Mouse (Mus musculus): ENCODE results near the gene Nr4a3. TPM values are rescaled to one million over a fixed set of nuclear protein-coding genes. Genes with fewer than 3 reads are reported as not detected.

Nr4a3 gene
- total RNA-seq, 2 experiments from 2014 or later = 2.5 to 5.9 TPM

DNA sequence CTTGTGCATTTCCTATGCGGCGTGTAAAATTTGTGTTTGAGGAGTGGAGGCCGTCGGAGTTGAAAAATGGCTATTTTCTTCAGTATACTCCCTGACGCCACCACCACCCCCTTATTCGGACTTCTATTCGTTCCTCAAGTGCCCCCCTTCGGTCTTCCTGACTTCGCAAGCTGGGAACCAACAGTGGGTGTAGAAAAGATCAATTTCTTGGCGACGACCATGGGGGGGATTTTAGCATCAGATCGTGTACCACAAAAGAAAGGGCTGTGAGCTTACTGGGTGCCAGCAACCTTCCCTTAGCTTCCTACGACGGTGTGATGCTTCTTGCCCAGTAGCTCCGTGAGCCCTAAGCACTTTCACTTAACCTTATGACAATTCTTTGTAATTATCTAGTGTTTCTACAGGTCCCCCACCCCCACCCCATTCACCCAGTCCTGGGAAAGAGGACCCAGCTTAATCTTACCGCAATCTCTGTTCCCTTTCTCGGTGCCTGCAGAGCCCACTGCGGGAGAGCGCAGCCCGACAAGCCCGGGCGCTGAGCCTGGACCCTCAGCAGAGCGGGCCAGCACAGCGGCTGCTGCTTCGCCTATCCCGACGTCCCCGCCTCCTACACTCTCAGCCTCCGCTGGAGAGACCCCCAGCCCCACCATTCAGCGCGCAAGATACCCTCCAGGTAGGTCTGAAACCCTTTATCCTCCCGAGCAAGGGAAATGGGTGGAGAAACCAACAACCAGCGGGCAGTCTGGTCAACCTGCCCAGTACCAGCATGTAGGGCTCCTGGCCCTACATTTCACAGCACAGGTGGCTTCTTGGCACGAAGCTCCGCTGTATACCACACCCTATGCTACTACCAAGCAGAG lies 3.7 kb downstream of the Nr4a3 start:
- intact Hi-C loops (cut with DNase I) = loop anchor here (5.0 kb wide), 1 partner anchor 149 kb away; no protein-coding TSS in a partner anchor
- no peak for DNase-seq (ENCODE audit: low spot score)

DNA sequence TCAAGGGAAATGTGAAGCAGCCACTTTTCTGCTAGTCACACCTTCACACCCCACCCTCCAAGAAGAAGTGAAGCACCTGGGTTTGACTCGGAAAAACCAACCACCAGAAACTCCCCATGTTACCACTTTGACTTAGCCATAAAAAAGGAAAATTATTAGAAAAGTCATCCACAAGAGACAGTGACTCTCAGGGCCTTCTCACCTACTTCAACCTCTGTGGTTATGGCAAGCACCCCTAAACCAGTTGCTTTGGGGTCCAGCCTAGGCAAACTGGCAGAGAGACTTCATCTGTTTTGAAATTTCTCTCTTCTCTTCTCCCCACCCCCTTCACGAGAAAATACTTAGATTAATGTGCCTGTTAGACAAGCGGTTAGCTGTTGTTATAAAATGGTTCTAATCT lies 5.1 kb downstream of the Nr4a3 start:
- intact Hi-C loops (cut with DNase I) = no loop called here

DNA sequence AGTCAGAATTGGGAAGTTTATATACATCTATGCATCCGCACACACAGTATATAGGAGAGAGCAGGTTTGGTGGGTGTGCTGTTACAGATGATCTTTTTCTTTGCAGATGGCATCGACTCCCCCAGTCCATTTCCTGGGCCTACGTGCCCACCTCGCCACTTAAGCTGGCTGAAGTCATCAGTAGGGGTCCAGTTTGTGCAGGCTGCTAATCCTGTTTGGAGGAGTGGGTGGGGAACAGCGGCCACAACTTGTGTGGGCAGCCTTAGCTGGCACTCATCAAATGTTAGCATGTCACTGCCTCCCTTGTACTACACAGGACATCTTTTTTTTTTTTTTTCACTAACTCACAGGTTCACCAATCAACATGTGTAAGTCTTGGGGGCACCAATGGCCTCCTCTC lies 5.5 kb downstream of the Nr4a3 start:
- intact Hi-C loops (cut with DNase I) = no loop called here
- DNase-seq (ENCODE audit: low spot score) = no peak

More for the DNA sequence above, 5.1 kb downstream of the Nr4a3 start:
- no peak for DNase-seq (ENCODE audit: low spot score)

DNA sequence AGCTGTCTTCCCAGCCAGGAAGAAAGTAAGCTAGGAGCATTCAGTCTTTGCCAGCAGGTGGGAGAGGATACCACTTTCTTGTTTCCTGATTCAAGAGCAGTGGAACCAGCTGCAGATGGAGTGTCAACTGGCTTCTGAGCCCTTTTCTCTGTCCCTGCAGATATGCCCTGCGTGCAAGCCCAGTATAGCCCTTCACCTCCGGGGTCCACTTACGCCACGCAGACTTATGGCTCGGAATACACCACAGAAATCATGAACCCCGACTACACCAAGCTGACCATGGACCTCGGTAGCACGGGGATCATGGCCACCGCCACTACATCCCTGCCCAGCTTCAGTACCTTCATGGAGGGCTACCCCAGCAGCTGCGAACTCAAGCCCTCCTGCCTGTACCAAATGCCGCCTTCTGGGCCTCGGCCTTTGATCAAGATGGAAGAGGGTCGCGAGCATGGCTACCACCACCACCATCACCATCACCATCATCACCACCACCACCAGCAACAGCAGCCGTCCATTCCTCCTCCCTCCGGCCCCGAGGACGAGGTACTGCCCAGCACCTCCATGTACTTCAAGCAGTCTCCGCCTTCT lies 6.2 kb downstream of the Nr4a3 start:
- intact Hi-C loops (cut with DNase I) = no loop called here
- no peak for DNase-seq (ENCODE audit: low spot score)

DNA sequence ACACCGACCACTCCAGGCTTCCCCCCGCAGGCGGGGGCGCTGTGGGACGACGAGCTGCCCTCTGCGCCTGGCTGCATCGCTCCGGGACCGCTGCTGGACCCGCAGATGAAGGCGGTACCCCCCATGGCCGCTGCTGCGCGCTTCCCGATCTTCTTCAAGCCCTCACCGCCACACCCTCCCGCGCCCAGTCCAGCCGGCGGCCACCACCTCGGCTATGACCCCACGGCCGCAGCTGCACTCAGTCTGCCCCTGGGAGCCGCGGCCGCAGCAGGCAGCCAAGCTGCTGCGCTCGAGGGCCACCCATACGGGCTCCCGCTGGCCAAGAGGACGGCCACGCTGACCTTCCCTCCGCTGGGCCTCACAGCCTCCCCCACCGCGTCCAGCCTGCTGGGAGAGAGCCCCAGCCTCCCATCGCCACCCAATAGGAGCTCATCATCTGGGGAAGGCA lies 6.7 kb downstream of the Nr4a3 start:
- no peak for DNase-seq (ENCODE audit: low spot score)
- intact Hi-C loops (cut with DNase I) = no loop called here

DNA sequence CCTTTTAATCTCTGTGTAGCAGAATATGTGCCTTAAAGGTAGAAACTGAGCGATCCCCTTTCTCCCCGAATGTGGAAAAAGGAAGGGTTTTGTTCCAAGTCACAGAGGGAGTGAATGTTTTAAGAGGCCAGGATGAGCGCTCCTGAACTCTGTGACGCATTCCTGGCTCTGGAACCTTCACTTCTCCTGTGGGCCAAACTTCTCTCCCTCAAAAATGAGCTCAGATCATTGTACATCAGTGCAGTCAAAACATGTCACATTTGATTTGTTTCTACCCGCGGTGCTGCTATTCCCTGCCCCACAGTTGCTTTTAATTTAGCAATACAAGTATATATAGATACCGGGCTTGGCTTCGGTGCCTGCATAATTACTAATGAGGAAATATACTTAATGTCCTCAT lies 16.8 kb downstream of the Nr4a3 start:
- no peak for DNase-seq (ENCODE audit: low spot score)
- intact Hi-C loops (cut with DNase I) = no loop called here

DNA sequence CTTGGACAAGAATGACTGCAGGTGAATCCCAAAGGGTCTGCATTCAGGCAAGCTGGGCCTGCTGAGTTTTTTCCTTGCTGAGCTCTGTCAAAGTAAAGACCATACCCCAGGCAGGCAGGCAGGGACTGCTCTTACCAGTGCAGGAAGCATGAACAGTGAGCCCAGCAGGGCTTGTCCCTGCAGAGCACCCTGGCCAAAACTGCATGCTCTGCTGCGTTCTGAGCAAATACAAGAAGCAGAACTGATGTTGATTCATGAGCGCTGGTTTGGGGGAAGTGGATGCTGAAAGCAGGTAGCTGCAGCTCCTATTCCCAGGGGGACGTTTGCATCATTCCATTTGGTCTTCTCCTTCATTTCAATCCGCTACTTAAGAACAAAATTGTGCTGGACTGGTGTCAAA lies 19.4 kb downstream of the Nr4a3 start:
- intact Hi-C loops (cut with DNase I) = no loop called here
- DNase-seq (ENCODE audit: low spot score) = no peak

DNA sequence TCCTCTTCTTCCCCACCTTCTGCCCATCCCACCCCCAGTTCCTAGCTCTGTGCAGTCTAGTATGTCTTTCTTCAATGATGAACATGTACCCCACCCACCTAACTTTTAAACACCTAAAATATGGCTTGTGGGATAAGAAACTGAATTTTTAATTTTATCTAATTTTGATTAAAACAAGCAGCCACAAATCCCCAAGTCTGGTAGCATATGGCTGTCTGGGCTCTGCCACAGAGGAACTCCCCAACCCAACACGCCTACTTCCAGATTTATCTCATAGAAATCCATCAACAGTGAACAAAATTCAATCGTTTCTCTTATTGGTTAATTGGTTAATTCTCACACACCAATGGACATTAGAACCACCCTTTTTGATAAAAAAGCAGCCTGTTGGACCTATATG lies 21.7 kb downstream of the Nr4a3 start:
- DNase-seq (ENCODE audit: low spot score) = no peak
- intact Hi-C loops (cut with DNase I) = no loop called here

DNA sequence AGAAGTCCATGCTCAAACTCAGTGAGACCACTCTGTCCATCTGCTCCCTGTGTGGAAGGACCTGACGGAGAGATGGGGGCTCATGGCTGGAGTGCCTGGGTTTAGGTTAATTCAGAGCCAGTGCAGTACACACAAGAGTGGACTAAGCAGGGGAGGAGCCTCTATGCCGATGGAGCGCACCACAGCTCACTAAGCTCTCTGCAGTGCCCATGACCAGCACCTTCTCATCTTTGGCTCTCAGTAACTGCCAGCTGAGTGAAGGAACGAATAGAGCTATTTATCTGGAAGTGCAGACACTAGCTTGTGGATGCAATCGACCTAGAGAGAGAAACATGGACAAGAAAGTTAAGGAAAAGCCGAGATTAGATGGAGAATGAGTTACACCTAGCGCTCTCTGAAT lies 24.2 kb downstream of the Nr4a3 start:
- intact Hi-C loops (cut with DNase I) = no loop called here

DNA sequence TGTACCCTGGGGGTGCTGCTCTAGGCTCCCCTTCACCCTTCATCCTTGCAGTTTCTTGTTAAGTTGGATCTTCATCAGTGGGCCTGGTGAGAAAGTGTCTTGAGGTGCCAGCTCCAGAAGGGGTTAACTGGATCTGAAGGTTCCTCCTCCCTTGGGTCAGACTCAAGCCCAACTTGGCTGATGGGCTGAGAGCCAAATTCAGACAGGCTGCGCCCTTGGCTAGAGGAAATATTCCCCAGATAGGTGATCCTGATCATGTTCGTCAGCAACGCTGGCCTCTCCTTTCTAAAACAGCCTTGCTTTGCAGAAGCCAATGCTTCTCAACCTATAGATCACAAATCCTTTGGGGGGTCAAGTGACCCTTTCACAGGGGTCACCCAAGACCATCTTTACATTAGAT lies 27.1 kb downstream of the Nr4a3 start:
- DNase-seq (ENCODE audit: low spot score) = no peak
- intact Hi-C loops (cut with DNase I) = no loop called here

More for the DNA sequence above, 24.2 kb downstream of the Nr4a3 start:
- DNase-seq (ENCODE audit: low spot score) = no peak

DNA sequence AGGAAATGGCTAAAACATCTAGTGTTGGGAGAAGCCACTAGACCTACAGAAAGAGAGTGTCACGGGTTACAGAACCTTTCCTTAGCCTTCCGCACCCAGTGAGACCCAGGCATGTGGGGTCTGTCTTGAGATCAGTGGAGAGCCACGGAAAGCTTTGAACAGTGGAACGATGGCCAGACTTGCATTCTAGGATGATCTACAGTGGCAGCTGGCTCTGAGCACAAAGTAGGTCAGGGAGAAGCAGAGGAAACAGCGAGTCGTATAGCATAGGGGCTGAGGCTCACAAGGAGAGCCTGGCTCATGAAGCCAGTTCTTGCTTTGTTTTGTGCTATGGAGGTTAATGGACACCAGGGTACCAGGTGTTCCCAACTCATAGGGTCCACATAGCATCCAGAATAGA lies 28.4 kb downstream of the Nr4a3 start:
- intact Hi-C loops (cut with DNase I) = no loop called here
- DNase-seq (ENCODE audit: low spot score) = no peak

DNA sequence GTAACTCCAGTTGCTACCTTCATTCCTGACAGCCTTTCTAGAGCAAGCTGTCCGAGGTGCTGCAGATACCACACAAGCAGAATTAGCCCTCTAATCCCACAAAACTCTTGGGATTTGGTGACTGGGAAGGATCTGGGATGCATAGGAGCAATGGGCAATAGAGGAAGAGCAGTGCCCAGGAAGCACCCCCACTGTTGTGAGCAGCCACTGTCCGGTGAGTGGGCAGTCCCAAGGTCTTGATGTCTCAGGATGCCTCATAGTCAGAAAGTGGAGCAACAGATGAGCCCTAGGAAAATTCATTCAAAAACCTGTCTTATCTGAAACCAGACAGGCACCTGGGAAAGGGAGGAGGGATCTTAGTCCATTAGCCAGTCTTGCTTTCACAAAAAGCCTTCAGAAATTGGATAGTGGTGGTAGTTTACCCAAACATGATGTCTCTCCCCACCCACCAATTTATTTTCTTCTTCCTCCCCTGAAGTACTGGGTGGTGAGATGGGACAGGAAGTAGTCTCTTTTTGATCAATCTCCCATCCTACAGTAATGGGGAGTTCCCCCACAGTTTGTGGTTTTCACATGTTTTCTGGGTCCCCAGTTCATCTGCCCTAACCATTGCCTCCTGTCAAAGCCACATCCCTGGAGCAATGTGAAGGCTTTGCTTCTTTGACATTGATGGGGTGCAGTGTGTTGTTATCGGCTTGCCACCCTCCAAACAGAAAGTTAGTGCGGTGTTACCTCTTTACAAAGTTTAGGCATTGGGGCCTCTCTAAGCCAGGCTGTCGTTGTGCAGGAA lies 29.7 kb downstream of the Nr4a3 start:
- intact Hi-C loops (cut with DNase I) = no loop called here
- DNase-seq (ENCODE audit: low spot score) = no peak

DNA sequence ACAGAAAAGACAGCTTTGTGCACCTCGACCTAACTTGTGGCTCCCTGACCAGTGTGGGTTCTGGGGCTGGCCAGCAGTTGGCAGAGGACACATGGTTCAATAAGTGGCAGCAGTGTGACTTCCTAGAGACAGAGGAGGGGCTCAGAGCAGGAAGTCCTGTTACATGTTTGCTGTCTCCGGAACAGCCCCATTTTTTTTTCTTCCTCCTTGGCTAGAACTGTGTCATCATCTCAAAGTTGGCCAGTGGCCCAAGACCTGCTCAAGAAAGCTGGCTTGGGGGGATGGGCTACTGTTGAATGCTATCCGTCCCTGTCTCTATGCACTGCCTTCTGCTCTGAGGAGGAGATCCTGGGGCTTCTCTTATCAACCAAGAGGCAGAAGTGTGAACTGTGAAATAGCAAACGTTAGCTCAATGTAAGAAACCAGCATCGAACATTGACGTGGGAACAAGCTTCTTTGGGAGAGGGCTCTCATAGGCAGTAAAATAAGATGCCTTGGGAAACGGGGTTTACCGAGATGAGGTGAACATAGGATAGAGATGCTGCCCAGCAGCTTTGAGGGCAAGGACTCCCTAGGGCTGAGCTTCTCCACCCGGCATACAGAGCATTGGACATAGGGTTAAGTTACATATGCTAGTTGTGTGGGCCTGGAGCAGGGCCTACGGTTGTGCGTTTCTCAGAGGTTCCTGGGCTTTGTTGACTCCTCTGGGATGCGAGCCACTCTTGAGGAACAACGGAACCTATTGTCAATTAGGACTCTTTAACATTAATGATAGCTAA lies 31.9 kb downstream of the Nr4a3 start:
- intact Hi-C loops (cut with DNase I) = no loop called here
- no peak for DNase-seq (ENCODE audit: low spot score)

DNA sequence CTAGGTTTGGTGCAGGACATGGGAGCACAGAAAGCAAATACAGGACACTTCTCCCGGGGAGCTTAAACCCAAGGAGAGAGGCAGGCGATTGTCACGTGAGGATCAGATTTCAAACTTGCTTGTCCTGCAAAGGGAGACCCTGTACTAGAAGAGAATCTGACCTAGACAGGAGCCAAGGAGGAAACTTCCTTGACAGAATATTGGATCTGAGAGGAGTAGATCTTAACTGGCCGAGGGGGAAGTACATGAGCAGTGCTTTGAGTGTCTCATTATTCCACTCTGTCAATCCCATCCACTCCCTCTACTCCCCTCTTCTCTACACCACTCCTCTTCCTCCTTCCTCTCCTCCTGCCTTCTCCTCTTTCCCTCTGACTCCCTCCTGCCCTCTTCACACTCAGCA lies 33.3 kb downstream of the Nr4a3 start:
- intact Hi-C loops (cut with DNase I) = no loop called here
- DNase-seq (ENCODE audit: low spot score) = no peak

DNA sequence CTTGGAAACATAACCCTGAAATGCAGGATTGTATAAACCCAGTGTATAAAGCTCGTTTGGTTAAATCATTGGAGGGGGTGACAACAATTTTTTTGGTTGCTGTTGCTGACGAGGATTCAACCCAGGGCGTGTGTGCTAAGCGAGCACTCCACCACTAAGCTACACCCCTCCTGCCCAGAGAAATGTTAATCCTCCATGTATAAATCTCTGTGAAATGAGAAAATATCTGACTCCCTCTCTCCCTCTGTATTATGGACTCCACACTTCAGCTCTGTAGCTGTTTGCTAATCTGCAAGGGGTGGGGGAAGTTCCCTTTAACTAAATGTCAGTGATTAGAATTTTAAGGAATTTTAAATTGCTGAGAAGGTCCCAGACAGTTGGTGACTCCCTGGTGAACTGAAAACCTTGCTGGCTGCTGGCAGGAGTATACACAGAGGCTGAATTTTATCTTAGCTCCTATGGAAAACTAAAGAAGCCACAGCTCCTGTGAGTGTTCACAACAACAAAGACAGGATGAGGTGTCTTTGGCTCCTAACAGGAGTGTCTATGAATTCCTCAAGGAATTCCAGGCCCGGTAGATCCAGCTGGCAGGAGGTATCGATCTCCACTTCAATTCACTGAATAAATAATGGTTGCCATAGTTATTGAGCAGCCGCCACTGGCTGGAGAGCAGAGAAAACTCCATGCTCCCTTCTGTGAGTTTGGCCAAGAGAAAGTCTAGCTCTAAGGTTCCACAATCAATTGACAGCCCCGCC lies 34.5 kb downstream of the Nr4a3 start:
- no peak for DNase-seq (ENCODE audit: low spot score)
- intact Hi-C loops (cut with DNase I) = no loop called here

DNA sequence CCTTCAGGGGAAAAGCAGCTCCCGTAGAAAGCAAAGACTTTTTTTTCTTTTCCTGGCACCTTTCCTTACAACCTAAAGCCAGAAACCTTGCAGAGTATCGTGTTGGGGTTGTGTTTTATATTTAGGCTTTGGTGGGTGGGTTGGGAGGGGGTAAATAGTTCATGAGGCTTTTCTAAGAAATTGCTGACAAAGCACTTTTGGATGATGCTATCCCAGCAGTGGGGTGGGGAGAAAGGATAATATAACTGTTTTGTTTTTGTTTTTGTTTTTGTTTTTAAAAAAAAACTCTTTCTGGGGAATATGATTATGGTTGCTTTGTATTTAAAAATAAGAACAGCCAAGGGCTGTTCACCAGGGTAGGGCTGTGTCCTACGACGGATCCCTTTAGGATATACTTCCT lies 38.5 kb downstream of the Nr4a3 start:
- intact Hi-C loops (cut with DNase I) = no loop called here
- no peak for DNase-seq (ENCODE audit: low spot score)

DNA sequence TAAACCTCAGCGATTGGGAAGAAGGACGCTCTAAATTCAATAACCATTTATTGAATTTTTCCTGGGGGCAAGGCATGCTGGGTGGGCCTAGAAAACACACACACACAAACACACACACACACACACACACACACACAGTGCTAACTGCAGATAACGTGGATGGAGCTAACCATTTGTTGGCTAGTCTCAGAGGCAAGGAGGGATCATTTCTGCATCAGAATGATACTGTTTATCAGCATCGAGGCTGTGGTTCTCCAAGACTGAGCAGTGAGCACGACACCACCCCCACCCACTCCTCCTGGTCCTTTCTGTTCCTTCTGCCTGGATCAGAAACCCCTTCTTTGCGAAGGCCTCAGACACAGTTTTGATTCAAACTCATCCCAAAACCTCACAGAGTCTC lies 41.7 kb downstream of the Nr4a3 start:
- no peak for DNase-seq (ENCODE audit: low spot score)
- intact Hi-C loops (cut with DNase I) = no loop called here

DNA sequence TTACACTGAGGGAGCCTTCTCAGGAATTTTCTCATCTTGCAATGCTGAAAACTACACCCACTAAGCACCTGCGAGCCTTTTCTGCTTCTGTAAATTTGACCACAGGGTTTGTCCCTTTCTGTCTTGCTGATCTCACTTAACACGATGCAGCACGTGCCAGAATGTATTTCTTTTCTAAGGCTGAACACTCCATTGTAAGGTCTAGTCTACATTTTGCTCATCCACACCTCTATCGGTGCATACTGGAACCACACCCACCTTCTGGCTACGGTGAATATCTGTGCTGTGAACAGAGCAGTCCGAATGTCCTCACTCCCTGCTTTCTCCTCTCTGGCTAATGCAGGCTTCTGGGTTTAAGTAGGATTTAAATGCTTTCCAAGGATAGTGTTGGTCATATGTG lies 42.5 kb downstream of the Nr4a3 start:
- intact Hi-C loops (cut with DNase I) = no loop called here
- no peak for DNase-seq (ENCODE audit: low spot score)

DNA sequence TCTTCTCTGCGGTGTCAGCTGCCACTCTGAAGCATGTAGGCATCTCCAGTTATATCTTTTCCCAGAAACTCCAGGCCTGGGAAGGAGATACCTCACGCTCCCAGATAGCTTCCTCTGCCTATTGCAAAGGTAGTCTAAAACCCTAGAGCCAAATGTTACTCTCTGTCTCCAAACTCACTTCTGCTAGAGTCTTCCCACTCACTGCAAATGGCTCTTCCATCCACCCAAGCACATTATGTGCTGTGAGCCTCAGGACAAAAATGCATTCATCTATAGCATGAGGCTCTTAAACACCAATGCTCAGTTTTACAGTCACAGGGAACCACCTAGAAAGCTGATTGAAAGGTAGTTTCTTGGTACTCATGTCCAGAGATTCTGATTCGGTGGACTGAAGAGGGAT lies 48.3 kb downstream of the Nr4a3 start:
- intact Hi-C loops (cut with DNase I) = no loop called here
- no peak for DNase-seq (ENCODE audit: low spot score)

Data from heart, postnatal 25 days (tissue).